Mouse (Mus musculus) liver, postnatal 0 days (tissue): Measurements from ENCODE around the gene Cpe. TPM values are rescaled to one million over a fixed set of nuclear protein-coding genes. Genes with fewer than 3 reads are reported as not detected.

Source experiments
- ATAC-seq: fragments of 200-750 bp; cut with Nextera tagmentation; 2 replicates; pipeline ENCODE4 v1.8.0; 2017; ENCODE audit warnings: mild to moderate bottlenecking, moderate library complexity
- DNase-seq: peaks from one replicate; pipeline ENCODE4 v3.0.0-alpha.2; 2016
- H3K27ac ChIP-seq: fragments of 300-500 bp; sonication (generic); 2 replicates; pipeline ENCODE4 v1.5.1; 2014; ENCODE audit warnings: antibody characterized with exemption, moderate library complexity, mild to moderate bottlenecking, low read depth
- H3K27me3 ChIP-seq: fragments of 300-500 bp; sonication (generic); 2 replicates; pipeline ENCODE4 v1.6.1; 2014; ENCODE audit warnings: low read length, control low read depth, mixed read lengths; ENCODE audit not compliant: insufficient read depth
- H3K36me3 ChIP-seq: fragments of 300-500 bp; sonication (generic); replicated peaks from 2 replicates; pipeline ENCODE4 v1.6.1; 2014; ENCODE audit warnings: mild to moderate bottlenecking, control low read depth, low read length, moderate library complexity, mixed read lengths; ENCODE audit not compliant: insufficient read depth
- H3K4me1 ChIP-seq: fragments of 300-500 bp; sonication (generic); 2 replicates; pipeline ENCODE4 v1.6.1; 2014; ENCODE audit warnings: antibody characterized with exemption, mild to moderate bottlenecking, control low read depth; ENCODE audit not compliant: insufficient read depth
- H3K4me2 ChIP-seq: fragments of 300-500 bp; sonication (generic); 2 replicates; pipeline ENCODE4 v1.6.1; 2014; ENCODE audit warnings: low read depth, mild to moderate bottlenecking, low read length, moderate library complexity, mixed read lengths
- H3K4me3 ChIP-seq: fragments of 300-500 bp; sonication (generic); 2 replicates; pipeline ENCODE4 v1.5.1; 2014; ENCODE audit warnings: low read depth, low read length
- H3K9ac ChIP-seq: fragments of 300-500 bp; sonication (generic); replicated peaks from 2 replicates; pipeline ENCODE4 v1.6.1; 2014; ENCODE audit warnings: mild to moderate bottlenecking, moderate library complexity
- H3K9me3 ChIP-seq: fragments of 300-500 bp; sonication (generic); 2 replicates; pipeline ENCODE4 v1.6.1; 2016; ENCODE audit warnings: mild to moderate bottlenecking, control low read depth, low read length, mixed read lengths
- CTCF ChIP-seq: sonication (generic); IDR thresholded peaks from 2 replicates; pipeline ENCODE4 v1.5.1; 2016; ENCODE audit warnings: antibody characterized with exemption, low read depth
- EP300 ChIP-seq: IDR thresholded peaks from 2 replicates; pipeline ENCODE4 v1.6.1; 2016; ENCODE audit warnings: antibody characterized with exemption, low read depth, mild to moderate bottlenecking
- WGBS: fragments of 180-500 bp; shearing (Covaris S2); extraction: QIAGEN DNeasy Blood & Tissue Kit; methylation state at CpG from one replicate; pipeline ENCODE4 v1.1.7; 2014; ENCODE audit not compliant: insufficient replicate concordance; 5-methylcytosine and 5-hydroxymethylcytosine counted together
- polyA plus RNA-seq: library from polyadenylated mRNA; unstranded; fragments of >200 nt; fragmentation: Nextera tagmentation; extraction: Ambion mirVana; gene quantifications from 2 replicates; pipeline ENCODE4 v1.2.1, GENCODE M21; 2015

Cpe gene
- 4.7 and 5.8 TPM in 2 replicates for polyA plus RNA-seq

DNA sequence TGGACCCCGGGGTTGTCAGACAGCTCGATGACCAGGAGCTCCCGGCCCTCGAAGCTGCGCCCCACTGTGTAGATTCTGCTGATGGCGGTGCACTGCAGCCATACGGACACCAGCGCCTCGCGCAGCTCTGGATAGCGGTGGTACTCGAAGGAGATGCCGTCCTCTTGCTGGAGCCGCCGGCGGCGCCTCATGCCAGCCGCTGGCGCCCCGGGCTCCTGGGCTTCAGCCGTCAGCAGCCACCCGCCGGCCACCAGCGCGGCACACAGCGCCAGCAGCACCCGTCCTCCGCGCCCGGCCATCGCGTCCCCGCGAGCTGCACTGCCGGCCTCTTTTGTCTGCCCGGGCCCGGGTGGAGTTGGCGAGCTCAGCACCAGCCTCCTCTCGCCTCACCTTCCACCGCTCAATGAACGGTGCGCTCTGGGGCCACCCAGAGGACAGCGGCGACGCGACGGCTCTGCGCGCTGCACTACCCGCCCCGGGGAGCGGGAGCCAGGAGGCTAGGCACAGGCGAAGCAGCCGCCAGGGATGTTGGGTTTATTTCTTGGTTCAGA, at the start of gene Cpe:
Gene Cpe (minus strand): TSS at position 404 of the 551 bp plus-strand sequence.
- 1% methylated on average over 54 of the region's 54 CpGs for WGBS
- peak within 1 kb of the TSS; percentile 39 for H3K4me3 ChIP-seq
- no peak within 1 kb of the TSS for H3K27ac ChIP-seq
- H3K9ac ChIP-seq = no peak within 1 kb of the TSS
- H3K4me1 ChIP-seq = no peaks in the 10 kb centered on the region
- peaks cover 27% of the 10 kb centered on the region for H3K27me3 ChIP-seq
- H3K9me3 ChIP-seq = no peaks in the 10 kb centered on the region
- ATAC-seq (peak; percentile 84), DNase-seq (peak; percentile 73)
- peak within 1 kb of the TSS; percentile 71 for H3K4me2 ChIP-seq
- peak; percentile 47 for TF ChIP-seq CTCF
- no peak for TF ChIP-seq EP300
- H3K36me3 ChIP-seq = no peaks in the 10 kb centered on the region

DNA sequence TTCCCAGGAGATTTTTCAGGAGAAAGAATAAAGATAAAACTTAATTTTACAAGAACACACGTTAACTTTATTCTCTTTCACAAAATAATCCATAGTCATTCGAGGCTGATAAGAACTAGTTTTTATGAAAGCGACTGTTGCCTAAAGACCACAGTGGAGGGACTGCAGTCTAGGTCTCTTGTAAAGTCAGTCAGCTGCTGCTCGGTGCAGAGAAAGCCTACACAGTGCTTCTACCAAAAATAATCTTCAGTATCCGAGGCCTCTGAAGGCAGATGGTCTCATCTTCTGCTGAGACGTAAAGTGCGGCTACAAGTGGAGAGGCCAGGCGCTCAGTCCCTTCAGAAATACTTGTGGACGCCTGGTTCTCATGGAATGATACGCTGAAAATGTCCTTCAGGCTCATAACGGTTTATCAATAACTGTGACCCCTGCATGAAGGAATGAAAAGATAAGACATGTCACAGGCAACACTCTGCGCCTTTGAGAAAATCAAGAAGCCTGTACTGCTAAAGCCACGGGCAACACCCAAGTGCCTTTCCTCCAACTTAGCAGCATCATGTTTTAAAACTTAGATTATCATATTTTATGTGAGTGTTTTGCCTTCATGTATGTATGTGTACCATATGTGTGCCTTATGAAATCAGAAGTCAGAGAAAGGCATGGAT, 47.8 kb upstream of the Cpe start:
- no peak overlapping the region for H3K27ac ChIP-seq
- no peak for ATAC-seq

DNA sequence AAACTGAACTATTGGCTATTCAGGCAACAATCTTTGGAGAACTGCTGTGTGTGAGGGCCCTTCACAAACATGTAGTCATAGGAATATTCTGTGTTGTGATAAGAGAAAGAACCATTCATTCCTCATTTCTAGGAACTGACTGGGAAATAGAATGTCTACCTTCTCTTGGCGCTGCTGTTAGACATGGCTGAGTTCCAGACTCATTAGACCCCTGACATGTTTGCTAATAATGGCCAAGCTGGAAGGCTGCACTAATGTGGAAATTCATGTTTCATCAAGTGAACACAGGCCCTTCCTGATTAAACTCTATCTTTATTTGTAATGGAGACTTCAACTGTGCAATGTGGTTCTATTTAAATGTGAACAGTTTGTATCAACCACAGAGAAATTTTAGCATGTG, 46.1 kb upstream of the Cpe start:
- H3K36me3 ChIP-seq = peaks cover 9% of the 10 kb centered on the region; the same call in 1 of the 2 replicates
- peaks cover 6% of the 10 kb centered on the region; the same call in 1 of the 2 replicates for H3K4me1 ChIP-seq
- 79% methylated on average over 1 of the region's 1 CpGs for WGBS
- DNase-seq (no peak), ATAC-seq (no peak)
- no peaks in the 10 kb centered on the region for H3K9me3 ChIP-seq
- TF ChIP-seq CTCF (no peak), EP300 (no peak)
- H3K4me3 ChIP-seq = no peak overlapping the region
- no peaks in the 10 kb centered on the region for H3K27me3 ChIP-seq
- H3K4me2 ChIP-seq = no peak overlapping the region
- H3K9ac ChIP-seq = no peak overlapping the region
- no peak overlapping the region for H3K27ac ChIP-seq

More for the DNA sequence above, 47.8 kb upstream of the Cpe start:
- 61% methylated on average over 13 of the region's 13 CpGs for WGBS
- no peaks in the 10 kb centered on the region for H3K4me1 ChIP-seq
- no peak for DNase-seq
- TF ChIP-seq CTCF (no peak), EP300 (no peak)
- no peak overlapping the region for H3K9ac ChIP-seq
- H3K27me3 ChIP-seq = no peaks in the 10 kb centered on the region
- peaks cover 9% of the 10 kb centered on the region; the same call in 1 of the 2 replicates for H3K36me3 ChIP-seq
- no peak overlapping the region for H3K4me3 ChIP-seq
- no peak overlapping the region for H3K4me2 ChIP-seq
- no peaks in the 10 kb centered on the region for H3K9me3 ChIP-seq

DNA sequence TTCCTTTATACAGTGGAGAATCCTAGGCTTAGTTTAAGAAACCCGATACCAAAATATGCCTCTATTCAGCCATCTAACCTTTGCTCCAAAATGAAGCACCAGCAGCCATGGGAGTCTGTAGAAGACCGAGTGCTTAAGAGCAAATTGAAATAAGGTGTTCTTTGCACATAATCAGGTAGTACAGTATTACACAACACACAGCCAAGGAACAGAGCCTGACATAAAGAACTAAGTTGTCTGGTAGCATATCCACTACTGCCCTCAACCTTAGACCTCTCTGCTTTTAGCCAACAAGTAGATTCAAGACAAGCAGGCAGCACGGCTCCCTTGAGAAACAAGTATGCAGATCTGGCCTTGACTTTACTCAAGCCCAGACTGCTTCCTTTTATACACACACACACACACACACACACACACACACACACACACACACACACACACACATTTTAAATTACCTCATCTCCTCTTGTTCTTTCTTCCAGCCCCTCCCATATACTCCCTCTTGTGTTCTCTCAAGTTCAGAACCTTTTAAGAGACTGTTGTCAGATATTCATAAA, 44.0 kb upstream of the Cpe start:
- no peak for DNase-seq
- H3K27me3 ChIP-seq = no peaks in the 10 kb centered on the region

DNA sequence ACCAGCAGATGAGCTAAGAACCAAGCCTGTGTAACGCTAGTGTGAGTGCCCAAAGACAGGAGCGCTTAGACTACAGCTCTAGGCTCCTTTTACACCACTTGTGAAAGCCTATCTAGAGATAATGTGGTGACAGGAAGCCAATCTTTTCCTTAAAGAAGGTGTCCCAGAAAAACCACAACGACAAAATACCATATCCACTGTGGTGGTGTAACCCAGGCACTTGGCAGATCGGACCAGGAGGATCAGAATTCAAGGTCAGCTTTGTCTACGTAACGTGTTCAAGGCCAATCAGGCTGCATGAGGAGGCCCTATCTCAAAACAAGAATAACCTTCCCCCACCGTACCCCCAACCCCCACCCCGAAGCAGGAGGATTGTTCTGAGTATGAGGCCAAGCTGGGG, 42.3 kb upstream of the Cpe start:
- Histone ChIP-seq H3K4me2 (no peak overlapping the region), H3K4me1 (peaks cover 9% of the 10 kb centered on the region; the same call in 1 of the 2 replicates), H3K4me3 (no peak overlapping the region), H3K36me3 (peaks cover 7% of the 10 kb centered on the region; the same call in 1 of the 2 replicates), H3K9me3 (no peaks in the 10 kb centered on the region), H3K9ac (no peak overlapping the region), H3K27me3 (no peaks in the 10 kb centered on the region), H3K27ac (no peak overlapping the region)
- 57% methylated on average over 8 of the region's 8 CpGs for WGBS
- DNase-seq = no peak
- ATAC-seq = no peak
- TF ChIP-seq EP300 = no peak
- no peak for TF ChIP-seq CTCF

More for the DNA sequence above, 44.0 kb upstream of the Cpe start:
- 80% methylated on average over 3 of the region's 3 CpGs for WGBS
- Histone ChIP-seq H3K4me1 (peaks cover 9% of the 10 kb centered on the region; the same call in 1 of the 2 replicates), H3K36me3 (peaks cover 4% of the 10 kb centered on the region; the same call in 1 of the 2 replicates), H3K9ac (no peak overlapping the region), H3K9me3 (no peaks in the 10 kb centered on the region), H3K4me3 (no peak overlapping the region), H3K4me2 (no peak overlapping the region), H3K27ac (no peak overlapping the region)
- no peak for ATAC-seq
- TF ChIP-seq EP300 (no peak), CTCF (no peak)

DNA sequence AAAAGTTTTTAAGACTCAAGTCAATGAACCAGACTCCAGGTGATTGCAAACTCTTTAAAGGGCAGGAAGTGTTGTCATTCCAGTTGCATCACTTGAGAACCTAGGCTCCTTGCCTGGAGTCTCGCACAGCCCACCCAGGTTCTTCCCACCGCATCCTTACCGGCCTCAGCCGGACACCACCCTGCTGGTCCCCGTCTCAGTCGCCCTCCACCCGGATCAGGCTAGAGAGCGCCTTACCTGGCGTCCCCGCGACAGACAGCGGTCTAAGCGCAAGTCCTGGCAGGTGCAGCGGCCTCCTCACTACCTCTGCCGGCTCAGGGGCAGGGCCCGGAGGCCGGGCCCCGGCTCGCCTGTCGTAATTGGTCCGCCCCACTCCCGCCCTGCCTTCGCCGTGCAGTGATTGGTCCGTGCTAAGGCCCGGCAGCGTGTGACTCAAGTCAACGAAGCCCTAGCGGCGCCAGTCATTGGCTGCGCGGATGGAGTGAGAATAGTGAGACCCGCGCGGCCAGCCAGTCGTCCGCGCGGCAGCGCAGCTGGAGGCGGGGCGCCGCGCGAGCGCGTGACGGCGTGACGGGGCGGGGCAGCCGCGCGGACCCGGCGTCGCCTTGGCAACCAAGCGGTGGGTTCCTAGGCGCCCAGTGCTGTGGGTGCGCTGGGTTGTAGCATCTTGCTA, 40.6 kb upstream of the Cpe start, which contains the start of gene Msmo1:
Gene Msmo1 (minus strand): TSS at position 522 of the 673 bp plus-strand sequence.
- under 1% methylated on average over 56 of the region's 60 CpGs for WGBS
- peak; percentile 37; the same call in 1 of the 2 replicates for TF ChIP-seq EP300
- TF ChIP-seq CTCF = no peak
- peaks cover 8% of the 10 kb centered on the region; the same call in 1 of the 2 replicates for H3K36me3 ChIP-seq
- peak within 1 kb of the TSS; percentile 83 for H3K9ac ChIP-seq
- DNase-seq (peak; percentile 96), ATAC-seq (peak; percentile 100)
- H3K27me3 ChIP-seq = no peaks in the 10 kb centered on the region
- H3K4me3 ChIP-seq = peak within 1 kb of the TSS; percentile 83
- H3K4me2 ChIP-seq = peak within 1 kb of the TSS; percentile 94
- H3K27ac ChIP-seq = peak within 1 kb of the TSS; percentile 80
- H3K4me1 ChIP-seq = peaks cover 9% of the 10 kb centered on the region; the same call in 1 of the 2 replicates
- no peaks in the 10 kb centered on the region for H3K9me3 ChIP-seq
